Mouse (Mus musculus) myocyte (in vitro differentiated cells): ENCODE data around the gene Trim69. TPM values are rescaled to one million over a fixed set of nuclear protein-coding genes. Genes with fewer than 3 reads are reported as not detected.

Experiments
- H3K27me3 ChIP-seq: one replicate; pipeline ENCODE4 v1.6.1; 2011; ENCODE audit not compliant: control insufficient read depth, insufficient read depth, insufficient read length
- H3K36me3 ChIP-seq: one replicate; pipeline ENCODE4 v1.6.1; 2011; ENCODE audit not compliant: control insufficient read depth, insufficient read depth
- H3K4me2 ChIP-seq: one replicate; pipeline ENCODE4 v1.6.1; 2011; ENCODE audit warnings: low read depth, control low read depth
- H3K4me3 ChIP-seq: one replicate; pipeline ENCODE4 v1.5.1; 2011; ENCODE audit warnings: mild to moderate bottlenecking, control low read depth, moderate library complexity
- H3K79me2 ChIP-seq: one replicate; pipeline ENCODE4 v1.6.1; 2011; ENCODE audit not compliant: control insufficient read depth, insufficient read depth
- H3ac ChIP-seq: one replicate; pipeline ENCODE4 v1.6.1; 2011; ENCODE audit not compliant: control insufficient read depth, insufficient read length
- CEBPB ChIP-seq: IDR thresholded peaks from 2 replicates; pipeline ENCODE4 v1.6.1; 2011; ENCODE audit warnings: mild to moderate bottlenecking, moderate library complexity; ENCODE audit not compliant: poor library complexity, insufficient read depth, severe bottlenecking
- E2F4 ChIP-seq: IDR thresholded peaks from one replicate; pipeline ENCODE4 v1.6.1; 2011; ENCODE audit warnings: mild to moderate bottlenecking, control low read depth, moderate library complexity; ENCODE audit not compliant: insufficient read depth
- MAX ChIP-seq: IDR thresholded peaks from one replicate; pipeline ENCODE4 v1.6.1; 2011; ENCODE audit warnings: low read depth, mild to moderate bottlenecking, control low read depth
- MYOD1 ChIP-seq, 3 experiments: IDR thresholded peaks; one replicate each; pipeline ENCODE4 v1.6.1; 2011; ENCODE audit warnings: control low read depth in 2 of 3, low read depth in 2 of 3, mild to moderate bottlenecking in 2 of 3, moderate library complexity in 1 of 3; ENCODE audit not compliant: insufficient read length in 2 of 3, control insufficient read depth in 1 of 3
- MYOG ChIP-seq, 3 experiments: IDR thresholded peaks; one replicate each; pipeline ENCODE4 v1.6.1; 2011; ENCODE audit warnings: control low read depth in 2 of 3, low read depth in 2 of 3, mild to moderate bottlenecking in 2 of 3; ENCODE audit not compliant: insufficient read length in 2 of 3, control insufficient read depth in 1 of 3, insufficient read depth in 1 of 3
- POLR2A ChIP-seq: IDR thresholded peaks from one replicate; pipeline ENCODE4 v1.6.1; 2011; ENCODE audit warnings: low read depth, mild to moderate bottlenecking, control low read depth, moderate library complexity; ENCODE audit not compliant: insufficient read length
- POLR2AphosphoS2 ChIP-seq: IDR thresholded peaks from one replicate; pipeline ENCODE4 v1.6.1; 2011; ENCODE audit warnings: low read depth, control low read depth; ENCODE audit not compliant: insufficient read length
- REST ChIP-seq: IDR thresholded peaks from one replicate; pipeline ENCODE4 v1.6.1; 2011; ENCODE audit warnings: mild to moderate bottlenecking, control low read depth, moderate library complexity; ENCODE audit not compliant: insufficient read depth, insufficient read length
- SRF ChIP-seq: IDR thresholded peaks from one replicate; pipeline ENCODE4 v1.6.1; 2011; ENCODE audit warnings: low read depth; ENCODE audit not compliant: control insufficient read depth, insufficient read length
- TCF12 ChIP-seq: IDR thresholded peaks from one replicate; pipeline ENCODE4 v1.6.1; 2011; ENCODE audit warnings: mild to moderate bottlenecking, control low read depth; ENCODE audit not compliant: poor library complexity, insufficient read depth, severe bottlenecking
- TCF3 ChIP-seq: IDR thresholded peaks from one replicate; pipeline ENCODE4 v1.6.1; 2011; ENCODE audit warnings: low read depth, control low read depth; ENCODE audit not compliant: insufficient read length
- USF1 ChIP-seq: IDR thresholded peaks from one replicate; pipeline ENCODE4 v1.6.1; 2011; ENCODE audit warnings: low read depth, mild to moderate bottlenecking, control low read depth, moderate library complexity
- polyA plus RNA-seq: library from polyadenylated mRNA; unstranded; fragments of >200 nt; fragmentation: generic; extraction: Trizol; gene quantifications from one replicate; pipeline ENCODE4 v1.2.1, GENCODE M21; 2012; ENCODE audit warnings: missing spikeins

Trim69 gene
- 0.04 TPM for polyA plus RNA-seq

DNA sequence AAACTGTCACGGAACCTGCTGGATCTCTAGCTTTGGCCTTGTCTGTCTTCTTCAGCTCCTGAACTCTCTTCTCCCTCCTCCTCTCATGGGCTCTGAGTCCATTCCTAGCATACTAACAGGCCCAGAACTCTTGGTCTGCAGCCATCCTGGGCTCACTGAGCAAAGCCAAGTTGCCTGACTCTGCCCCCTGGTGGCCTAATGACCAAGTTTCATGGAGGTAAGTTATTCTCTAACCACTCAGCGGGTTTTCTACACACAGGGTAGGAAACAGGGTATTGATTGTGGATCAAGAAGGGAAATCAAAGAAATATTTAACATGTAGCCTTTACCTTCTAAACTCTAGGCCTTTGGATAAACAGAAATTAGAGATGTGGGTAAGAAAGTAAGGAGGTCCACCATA lies at the start of gene Trim69:
Gene Trim69, plus strand, starts transcription at position 21 of the 400 bp plus-strand sequence.
- no peak for TF ChIP-seq POLR2AphosphoS2
- TF ChIP-seq MYOD1 (IDR thresholded peaks at IDR 0.05; ENCODE audit: control insufficient read depth in 1 of 3, insufficient read length in 2 of 3, low read depth in 2 of 3) = no peak
- no peak for TF ChIP-seq USF1
- no peak for TF ChIP-seq MYOG (IDR thresholded peaks at IDR 0.05; ENCODE audit: control insufficient read depth in 1 of 3, insufficient read depth in 1 of 3, insufficient read length in 2 of 3, low read depth in 2 of 3)
- TF ChIP-seq TCF3 = no peak
- no peak for TF ChIP-seq E2F4

DNA sequence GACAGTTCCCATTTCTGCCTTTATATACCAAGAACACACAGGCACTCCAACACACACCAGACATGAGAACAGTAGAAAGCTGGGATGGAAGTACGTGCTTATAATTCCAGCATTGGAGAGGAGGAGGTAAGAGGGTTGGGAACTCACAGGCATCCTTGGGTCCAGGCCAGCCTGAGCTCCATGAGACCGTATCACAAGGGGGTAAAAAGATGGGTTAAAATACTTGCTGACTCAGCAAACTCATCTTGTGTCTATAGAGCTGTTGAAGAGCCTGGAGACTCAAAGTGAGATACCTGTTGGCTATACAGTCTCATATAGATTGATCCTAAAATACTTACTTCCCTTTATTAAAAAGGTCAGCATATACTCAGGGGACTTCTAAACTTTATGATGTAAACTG lies 43.6 kb upstream of the Trim69 start:
- Histone ChIP-seq H3ac (no peak overlapping the region), H3K4me3 (peak overlapping the region; percentile 82), H3K79me2 (peaks cover 6% of the 10 kb centered on the region), H3K4me2 (peak overlapping the region; percentile 82), H3K27me3 (no peaks in the 10 kb centered on the region), H3K36me3 (peaks cover 5% of the 10 kb centered on the region)
- no peak for TF ChIP-seq POLR2A
- no peak for TF ChIP-seq MAX
- no peak for TF ChIP-seq MYOG (IDR thresholded peaks at IDR 0.05; ENCODE audit: control insufficient read depth in 1 of 3, insufficient read depth in 1 of 3, insufficient read length in 2 of 3, low read depth in 2 of 3)
- no peak for TF ChIP-seq TCF12
- no peak for TF ChIP-seq POLR2AphosphoS2
- no peak for TF ChIP-seq E2F4
- TF ChIP-seq SRF = no peak
- TF ChIP-seq TCF3 = no peak
- no peak for TF ChIP-seq CEBPB
- no peak for TF ChIP-seq USF1
- TF ChIP-seq REST = no peak
- no peak for TF ChIP-seq MYOD1 (IDR thresholded peaks at IDR 0.05; ENCODE audit: control insufficient read depth in 1 of 3, insufficient read length in 2 of 3, low read depth in 2 of 3)

More for the DNA sequence above, at the start of gene Trim69:
- Histone ChIP-seq H3K79me2 (no peaks in the 10 kb centered on the region), H3K4me3 (no peak within 1 kb of the TSS), H3K4me2 (peak within 1 kb of the TSS; percentile 100), H3K36me3 (no peaks in the 10 kb centered on the region), H3K27me3 (no peaks in the 10 kb centered on the region), H3ac (no peak within 1 kb of the TSS)

DNA sequence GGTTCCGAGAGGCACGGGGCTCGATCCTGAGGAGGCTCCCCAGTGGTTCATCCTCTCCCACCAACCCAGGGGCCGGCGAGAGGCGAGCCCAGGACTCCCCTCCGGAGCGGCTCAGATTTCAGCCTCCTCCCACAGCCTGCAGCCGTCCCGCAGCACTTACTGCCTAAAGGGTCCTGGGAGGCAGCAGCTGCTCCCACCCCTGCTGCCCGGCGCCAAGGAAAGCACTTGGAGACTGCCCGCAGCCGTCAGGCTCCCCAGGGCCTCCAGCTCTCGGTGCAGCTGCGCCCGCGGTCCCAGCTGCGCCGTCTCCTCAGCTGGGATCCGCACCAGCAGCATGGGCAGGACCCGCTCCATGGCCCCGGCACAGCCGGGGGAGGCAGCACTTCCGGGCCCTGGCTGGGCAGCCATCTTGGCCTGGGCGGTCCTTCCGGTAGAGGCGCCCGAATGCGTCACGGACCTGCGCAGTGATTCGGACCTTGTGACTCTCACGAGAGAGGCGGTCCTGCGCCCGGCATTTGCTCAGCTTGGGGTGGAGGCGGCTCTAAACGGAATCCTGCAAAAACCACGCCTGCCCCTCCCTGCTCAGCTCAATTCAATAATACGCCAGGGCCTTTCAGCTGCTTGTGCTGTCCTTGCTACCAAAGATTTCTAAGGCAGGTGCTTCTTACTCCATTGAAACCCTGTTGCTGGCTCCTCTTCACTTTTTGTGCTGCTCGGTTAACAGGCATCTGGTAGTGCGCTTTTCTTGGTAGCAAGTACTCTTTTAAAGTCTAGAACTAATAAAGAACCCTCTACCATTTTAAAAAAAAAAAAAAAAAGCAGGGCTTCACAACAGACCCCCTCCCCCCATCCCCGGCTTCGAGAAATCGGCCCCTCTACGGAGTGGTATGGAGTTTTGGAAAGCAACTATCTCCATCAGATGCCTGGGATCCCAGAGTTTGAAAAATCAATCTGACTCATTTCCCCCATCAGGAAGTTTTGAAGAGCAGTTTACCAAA lies 42.2 kb upstream of the Trim69 start, which contains the start of gene Spg11:
Gene Spg11, minus strand, starts transcription at position 426 of the 998 bp plus-strand sequence.
- H3ac ChIP-seq = peak within 1 kb of the TSS; percentile 44
- peaks cover 6% of the 10 kb centered on the region for H3K79me2 ChIP-seq
- TF ChIP-seq SRF (no peak), CEBPB (no peak), E2F4 (no peak), MYOD1 (IDR thresholded peaks at IDR 0.05; ENCODE audit: control insufficient read depth in 1 of 3, insufficient read length in 2 of 3, low read depth in 2 of 3) (peak in 2 of 3 experiments; percentile 58 to 62), POLR2A (peak; percentile 97), USF1 (peak; percentile 50), REST (no peak), MAX (no peak), TCF3 (peak; percentile 53), MYOG (IDR thresholded peaks at IDR 0.05; ENCODE audit: control insufficient read depth in 1 of 3, insufficient read depth in 1 of 3, insufficient read length in 2 of 3, low read depth in 2 of 3) (peak; percentile 12 to 89 (median 72)), TCF12 (no peak), POLR2AphosphoS2 (peak; percentile 88)
- no peaks in the 10 kb centered on the region for H3K27me3 ChIP-seq
- peak within 1 kb of the TSS; percentile 82 for H3K4me2 ChIP-seq
- H3K36me3 ChIP-seq = no peaks in the 10 kb centered on the region
- peak within 1 kb of the TSS; percentile 82 for H3K4me3 ChIP-seq

DNA sequence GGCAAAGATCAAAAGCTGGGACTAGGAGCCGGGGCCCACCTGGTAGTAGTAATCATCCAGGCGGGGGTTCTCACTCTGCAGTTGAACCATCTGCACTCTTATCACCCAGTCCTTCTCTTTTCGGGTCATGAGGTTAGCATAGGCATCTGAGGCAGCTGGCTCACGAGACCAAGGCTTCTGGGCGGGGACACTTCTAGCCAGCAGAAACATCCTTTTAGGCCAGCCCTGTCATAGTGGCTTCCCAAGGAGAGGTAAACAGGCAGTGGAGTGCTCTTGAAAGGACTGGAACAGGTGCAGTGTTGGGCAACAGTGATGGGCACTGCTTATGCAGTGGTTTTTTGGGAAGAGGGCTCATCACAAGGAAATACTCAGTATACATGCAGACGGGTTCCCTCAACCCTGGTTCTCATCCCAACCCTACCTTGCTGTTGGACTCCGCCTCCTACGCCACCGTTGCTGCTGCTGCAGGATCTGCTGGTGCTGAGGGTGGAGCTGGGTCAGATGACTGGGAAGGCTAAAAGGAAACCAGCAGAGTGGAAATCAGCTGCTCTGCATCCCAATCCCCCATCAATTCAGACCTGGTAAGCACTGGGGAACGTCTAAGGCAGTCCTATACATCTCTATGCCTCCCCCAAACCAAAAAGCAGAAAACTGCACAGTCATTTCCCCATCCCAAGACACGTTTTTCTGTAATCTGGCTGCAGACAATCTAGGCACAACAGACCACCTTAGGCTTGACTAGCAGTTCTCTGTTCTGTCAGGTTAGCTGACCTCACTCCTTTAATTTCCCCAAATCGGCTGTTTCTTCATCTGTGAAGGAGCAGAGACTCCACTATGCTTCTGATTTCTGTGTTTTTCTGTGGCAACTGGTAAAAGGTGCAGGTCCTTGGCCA lies 34.6 kb upstream of the Trim69 start:
- no peak overlapping the region for H3K4me2 ChIP-seq
- no peak overlapping the region for H3K4me3 ChIP-seq
- H3K79me2 ChIP-seq = no peaks in the 10 kb centered on the region
- H3K27me3 ChIP-seq = no peaks in the 10 kb centered on the region
- H3ac ChIP-seq = no peak overlapping the region
- TF ChIP-seq MYOD1 (IDR thresholded peaks at IDR 0.05; ENCODE audit: control insufficient read depth in 1 of 3, insufficient read length in 2 of 3, low read depth in 2 of 3) (peak in 2 of 3 experiments; percentile 79 to 82), POLR2A (no peak), TCF3 (no peak), CEBPB (peak; percentile 68; the same call in 1 of the 2 replicates), MYOG (IDR thresholded peaks at IDR 0.05; ENCODE audit: control insufficient read depth in 1 of 3, insufficient read depth in 1 of 3, insufficient read length in 2 of 3, low read depth in 2 of 3) (peak in 1 of 3 experiments; percentile 61), USF1 (no peak)
- no peaks in the 10 kb centered on the region for H3K36me3 ChIP-seq
